Mouse (Mus musculus) embryonic stem cell, embryonic (primary cell): ENCODE results near the gene S100a3.

Experiments used
- CTCF ChIA-PET, 4 experiments: fragments of 300-600 bp in 2 of 4; fragments of 350-600 bp in 2 of 4; sonication (Branson Sonifier 250); formaldehyde crosslinking; loops; one replicate each; lab custom pipeline; 2022; ENCODE audit warnings: inconsistent platforms in 2 of 4; lab: Charles Lee
- POLR2A ChIA-PET, 4 experiments: fragments of 300-600 bp in 2 of 4; fragments of 350-600 bp in 2 of 4; sonication (Branson Sonifier 250); formaldehyde crosslinking; loops; one replicate each; lab custom pipeline; 2022; ENCODE audit warnings: antibody characterized with exemption in 4 of 4, inconsistent platforms in 1 of 4; lab: Charles Lee

The S100a3 gene

DNA sequence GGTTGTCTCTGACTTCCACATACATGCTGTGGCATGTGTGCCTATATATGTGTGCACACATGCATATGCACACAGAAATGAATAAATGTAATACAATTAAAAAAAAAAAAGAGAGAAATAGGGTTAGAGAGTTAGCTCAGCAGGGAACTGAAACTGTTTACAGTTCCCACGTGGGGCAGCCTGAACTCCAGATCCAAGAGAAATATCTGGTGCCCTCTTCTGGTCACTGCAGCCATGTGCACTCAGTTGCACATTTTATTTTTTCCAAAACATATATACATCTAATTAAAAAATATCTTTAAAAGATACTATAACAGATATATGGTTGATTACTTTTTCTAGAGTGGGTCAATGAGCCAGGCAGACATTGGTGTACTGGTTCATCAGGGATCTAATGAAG lies 57.2 kb downstream of the S100a3 start:
- ChIA-PET POLR2A (interaction anchor here in 2 of 4 experiments (0.6 to 1.3 kb wide), 4 partner anchors 32 to 171 kb away, joined by 3 to 5 read pairs (median 3); partner anchors contain the start of gene Snapin (in 1 of the 2)), CTCF (interaction anchor here in 3 of 4 experiments (0.6 to 2.2 kb wide), 10 partner anchors 10 to 205 kb away, joined by 3 to 18 read pairs (median 4); partner anchors contain the start of gene Snapin (in 1 of the 3))

DNA sequence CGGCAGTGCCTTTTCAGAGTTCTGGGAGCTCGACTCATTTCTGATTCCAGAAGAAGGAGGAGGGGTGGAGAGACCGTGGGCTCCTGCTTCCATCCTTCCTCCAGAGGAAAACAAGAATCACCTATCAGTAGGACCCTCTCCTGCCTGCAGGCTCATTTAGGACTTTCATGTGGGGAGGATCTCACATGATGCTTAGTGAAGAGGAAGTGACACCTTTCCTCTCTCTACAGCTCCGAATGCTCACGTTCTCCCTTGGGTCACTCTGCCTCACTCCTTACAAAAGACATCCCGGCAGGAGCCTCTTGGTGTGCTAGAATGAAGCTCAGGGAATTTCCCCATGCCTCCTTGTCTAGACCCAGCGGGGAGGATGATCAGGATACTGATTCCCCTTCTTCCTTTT lies 61.2 kb downstream of the S100a3 start:
- ChIA-PET POLR2A (interaction anchor here in 3 of 4 experiments (0.5 to 1.1 kb wide), 7 partner anchors 17 to 113 kb away, joined by 3 to 12 read pairs (median 3); partner anchors contain the start of gene Chtop (in 1 of the 3)), CTCF (interaction anchor here (0.6 to 1.6 kb wide), 9 partner anchors 9 to 248 kb away, joined by 3 to 5 read pairs (median 3); no protein-coding TSS in a partner anchor)

DNA sequence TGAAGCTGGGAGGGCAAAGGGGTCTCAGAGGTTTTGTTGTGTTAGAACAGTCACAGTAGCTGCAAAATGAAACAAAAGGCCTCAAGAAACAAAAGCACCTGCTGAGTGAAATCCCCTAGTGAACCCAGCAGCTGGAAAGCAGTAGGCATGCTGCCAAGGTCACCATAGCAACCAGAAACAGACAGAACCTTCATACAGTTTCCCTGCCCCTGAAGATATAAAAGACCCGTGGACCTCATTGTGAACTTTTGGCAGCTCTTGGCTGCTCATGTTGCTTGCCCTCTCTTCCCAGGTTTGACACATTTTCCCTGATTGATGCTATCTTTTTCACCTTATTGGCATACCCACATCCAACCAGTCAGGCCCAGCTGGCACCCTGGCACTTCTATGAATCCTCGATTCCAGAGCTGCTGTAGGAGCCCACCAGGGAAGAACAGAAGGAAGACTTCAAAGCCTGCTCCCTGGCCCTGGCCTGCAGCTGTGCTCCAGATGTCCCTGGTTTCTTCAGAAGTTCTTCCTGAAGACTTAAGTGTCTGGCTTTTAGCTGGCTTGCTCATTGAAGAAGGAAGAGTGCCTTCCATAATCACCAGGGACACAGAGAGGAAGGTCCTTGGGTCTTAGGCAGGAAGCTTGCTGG lies 63.2 kb downstream of the S100a3 start:
- ChIA-PET CTCF (interaction anchor here (0.6 to 1.3 kb wide), 6 partner anchors 9 to 86 kb away, joined by 3 to 6 read pairs (median 3); partner anchors contain the start of gene S100a6 (in 1 of the 4)), POLR2A (interaction anchor here in 2 of 4 experiments (1.1 to 1.3 kb wide), 3 partner anchors 10 to 110 kb away, joined by 3 to 4 read pairs (median 4); no protein-coding TSS in a partner anchor)

GRCm38 (mm10) chr3:90625496-90625895 lies 65.1 kb downstream of the S100a3 start:
- POLR2A ChIA-PET, result interaction anchor here in 1 of 4 experiments (1.0 kb wide), 1 partner anchor 38 kb away, joined by 3 read pairs; no protein-coding TSS in a partner anchor
- CTCF ChIA-PET, result interaction anchor here in 1 of 4 experiments (1.1 kb wide), 1 partner anchor 14 kb away, joined by 4 read pairs; no protein-coding TSS in a partner anchor

DNA sequence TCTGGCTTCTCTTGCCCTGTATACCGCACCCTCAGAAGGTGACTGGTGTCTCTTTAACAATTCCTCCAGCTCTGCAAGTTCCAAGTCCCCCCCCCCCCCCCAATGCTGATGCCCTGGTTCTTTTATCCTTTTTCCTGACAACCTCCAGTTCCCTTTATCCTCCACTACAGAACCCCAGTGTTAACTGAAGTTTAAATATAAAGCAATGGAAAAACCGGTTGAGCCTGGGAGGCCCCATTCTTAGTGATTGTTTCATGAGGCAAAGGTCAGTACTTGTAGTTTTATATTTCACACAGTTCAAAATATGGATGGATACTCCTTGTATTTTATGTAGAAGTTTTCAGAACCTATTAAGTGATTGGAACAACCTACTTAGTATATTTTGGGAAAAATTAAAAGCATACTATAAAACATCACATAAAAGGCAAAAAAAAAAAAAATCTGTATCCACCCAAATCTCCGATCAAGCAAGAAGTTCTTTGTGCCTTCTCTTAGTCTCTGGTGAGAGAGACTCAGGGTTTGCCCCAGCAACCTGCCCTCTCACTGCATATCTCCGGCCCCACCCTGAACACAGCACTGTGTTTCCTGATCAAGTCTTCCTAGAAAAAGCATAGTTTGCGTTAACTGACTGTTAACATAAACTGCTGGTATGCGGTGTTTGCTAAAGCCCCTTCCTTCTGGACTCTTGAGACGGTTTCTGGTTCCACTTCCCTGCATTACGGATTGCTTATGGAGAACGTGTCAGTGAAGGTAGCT lies 66.1 kb downstream of the S100a3 start:
- CTCF ChIA-PET, result interaction anchor here in 1 of 4 experiments (1.1 to 4.1 kb wide), 3 partner anchors 13 to 40 kb away, joined by 4 to 14 read pairs (median 9); no protein-coding TSS in a partner anchor
- POLR2A ChIA-PET, result no interaction called here

- POLR2A ChIA-PET, result interaction anchor here in 3 of 4 experiments (0.6 to 1.1 kb wide), 3 partner anchors 27 to 152 kb away, joined by 3 to 6 read pairs (median 4); partner anchors contain the start of gene Ilf2 (in 1 of the 3)
- CTCF ChIA-PET, result interaction anchor here (0.5 to 4.1 kb wide), 18 partner anchors 9 to 1171 kb away, joined by 3 to 14 read pairs (median 4); partner anchors contain the start of gene S100a6 (in 1 of the 4)
Measured at GRCm38 (mm10) chr3:90627366-90627765, 67.0 kb downstream of the S100a3 start.

- CTCF ChIA-PET, result interaction anchor here (0.5 to 4.1 kb wide), 21 partner anchors 9 to 1172 kb away, joined by 3 to 14 read pairs (median 4); partner anchors contain the start of gene S100a6 (in 1 of the 4)
- POLR2A ChIA-PET, result interaction anchor here in 3 of 4 experiments (0.6 to 1.1 kb wide), 3 partner anchors 28 to 152 kb away, joined by 3 to 6 read pairs (median 4); partner anchors contain the start of gene Ilf2 (in 1 of the 3)
Measured at GRCm38 (mm10) chr3:90627807-90628206, 67.4 kb downstream of the S100a3 start.

GRCm38 (mm10) chr3:90629298-90629697 lies 68.9 kb downstream of the S100a3 start:
- ChIA-PET POLR2A (no interaction called here), CTCF (interaction anchor here in 1 of 4 experiments (4.1 kb wide), 1 partner anchor 11 kb away, joined by 14 read pairs; no protein-coding TSS in a partner anchor)

DNA sequence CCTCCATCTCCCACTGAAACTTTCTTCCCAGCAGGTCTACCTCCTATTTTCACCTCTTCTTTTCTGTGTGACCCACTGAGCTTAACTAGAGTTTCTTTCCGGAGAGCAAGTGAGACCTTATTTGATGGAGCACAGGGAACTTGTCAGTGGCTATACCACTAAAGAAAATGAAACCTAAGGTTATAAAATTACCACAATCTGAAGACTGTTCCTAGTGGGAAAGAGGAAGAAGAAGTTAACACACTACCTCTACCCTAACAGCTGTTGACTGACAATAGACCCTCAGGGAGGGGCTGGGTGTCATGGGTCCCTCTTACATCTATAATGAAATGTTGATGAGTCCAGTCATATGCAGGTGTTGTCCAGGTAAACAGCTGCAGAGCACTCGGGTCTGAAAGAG lies 71.6 kb downstream of the S100a3 start:
- POLR2A ChIA-PET, result interaction anchor here in 1 of 4 experiments (1.0 kb wide), 1 partner anchor 106 kb away, joined by 3 read pairs; no protein-coding TSS in a partner anchor

GRCm38 (mm10) chr3:90638511-90639275 lies 78.3 kb downstream of the S100a3 start:
- CTCF ChIA-PET, result interaction anchor here in 3 of 4 experiments (1.1 to 1.6 kb wide), 7 partner anchors 14 to 508 kb away, joined by 3 to 9 read pairs (median 4); no protein-coding TSS in a partner anchor

More for the DNA sequence above, 71.6 kb downstream of the S100a3 start:
- CTCF ChIA-PET, result interaction anchor here in 2 of 4 experiments (0.6 to 2.3 kb wide), 5 partner anchors 8 to 1834 kb away, joined by 3 to 11 read pairs (median 4); no protein-coding TSS in a partner anchor

GRCm38 (mm10) chr3:90639511-90640154 lies 79.3 kb downstream of the S100a3 start:
- CTCF ChIA-PET, result interaction anchor here (0.6 to 1.6 kb wide), 38 partner anchors 8 to 509 kb away, joined by 3 to 14 read pairs (median 4); partner anchors contain the start of genes S100a14 (in 1 of the 4) and Snapin (in 1 of the 4)
- POLR2A ChIA-PET, result interaction anchor here in 3 of 4 experiments (0.6 to 1.4 kb wide), 5 partner anchors 127 to 426 kb away, joined by 3 to 15 read pairs (median 3); partner anchors contain the start of genes Chtop (in 1 of the 3), Rab13 (in 1 of the 3) and Rps27 (in 1 of the 3)

More at GRCm38 (mm10) chr3:90638511-90639275, 78.3 kb downstream of the S100a3 start:
- POLR2A ChIA-PET, result interaction anchor here in 2 of 4 experiments (0.9 to 1.4 kb wide), 4 partner anchors 126 to 425 kb away, joined by 3 to 5 read pairs (median 3); partner anchors contain the start of genes Chtop (in 1 of the 2), Rab13 (in 1 of the 2) and Rps27 (in 1 of the 2)

- CTCF ChIA-PET, result interaction anchor here in 2 of 4 experiments (0.6 to 4.3 kb wide), 7 partner anchors 11 to 412 kb away, joined by 3 to 33 read pairs (median 3); partner anchors contain the start of gene S100a16 (in 1 of the 2)
Measured at GRCm38 (mm10) chr3:90640981-90641380, 80.6 kb downstream of the S100a3 start.

DNA sequence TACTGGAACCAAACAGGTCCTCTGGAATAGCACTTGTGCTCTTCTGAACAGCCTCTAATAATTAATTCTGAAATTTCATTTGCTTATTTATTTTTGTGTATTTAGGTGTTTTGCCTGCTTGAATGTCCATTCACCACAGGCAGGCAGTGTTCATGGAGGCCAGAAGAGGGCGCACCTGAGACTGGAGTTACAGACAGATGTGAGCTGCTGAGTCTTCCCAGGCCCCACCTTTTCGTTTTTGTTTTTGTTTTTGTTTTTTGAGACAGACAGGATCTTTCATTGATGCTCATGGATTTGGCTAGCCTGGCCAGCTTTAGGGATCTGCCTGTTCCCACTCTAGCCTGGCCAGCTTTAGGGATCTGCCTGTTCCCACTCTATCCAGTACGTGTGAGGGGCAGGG lies 83.8 kb downstream of the S100a3 start:
- CTCF ChIA-PET, result interaction anchor here (0.5 to 4.3 kb wide), 23 partner anchors 8 to 730 kb away, joined by 3 to 33 read pairs (median 4); partner anchors contain the start of genes S100a7a (in 1 of the 4) and Snapin (in 1 of the 4)
- POLR2A ChIA-PET, result interaction anchor here in 1 of 4 experiments (1.0 to 1.3 kb wide), 2 partner anchors 23 to 430 kb away, joined by 3 read pairs; partner anchors contain the start of genes Rab13 and Rps27

More at GRCm38 (mm10) chr3:90640981-90641380, 80.6 kb downstream of the S100a3 start:
- POLR2A ChIA-PET, result no interaction called here

- CTCF ChIA-PET, result no interaction called here
- POLR2A ChIA-PET, result no interaction called here
Measured at GRCm38 (mm10) chr3:90647291-90647690, 86.9 kb downstream of the S100a3 start.

- CTCF ChIA-PET, result interaction anchor here in 1 of 4 experiments (1.6 kb wide), 1 partner anchor 9 kb away, joined by 5 read pairs; no protein-coding TSS in a partner anchor
Measured at GRCm38 (mm10) chr3:90648981-90649380, 88.6 kb downstream of the S100a3 start.

DNA sequence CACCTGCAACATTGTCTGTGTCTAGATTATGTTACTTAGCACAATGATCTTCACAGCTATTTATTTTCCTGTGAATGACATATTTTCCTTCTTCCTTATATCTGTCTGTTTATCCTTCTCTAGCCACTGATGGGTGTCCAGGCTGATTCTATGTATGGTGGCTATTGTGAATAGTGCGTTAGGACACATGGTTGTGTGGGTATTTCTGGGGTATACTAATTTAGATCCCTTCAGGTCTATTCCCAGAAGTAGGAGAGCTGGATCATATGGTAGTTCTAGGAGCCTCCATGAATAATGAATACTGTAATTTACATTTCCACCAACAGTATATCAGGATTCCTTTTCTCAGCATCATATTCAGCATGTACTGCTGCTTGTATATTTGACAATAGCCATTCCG lies 89.5 kb downstream of the S100a3 start:
- ChIA-PET POLR2A (no interaction called here), CTCF (no interaction called here)

More at GRCm38 (mm10) chr3:90648981-90649380, 88.6 kb downstream of the S100a3 start:
- POLR2A ChIA-PET, result no interaction called here
